In genomic region chr7:66140095-66140494, GRCm38 (mm10) we compare ENCODE assay signal across 13 mouse cellular contexts. TPM values are rescaled to one million over a fixed set of nuclear protein-coding genes. Genes with fewer than 3 reads are reported as not detected.
DNase-seq lines count a peak whose midpoint lies in the region; ATAC-seq and TF ChIP-seq lines count a peak whose summit lies in the region.
"Had no signal": no experiment of that assay in that cellular context is flagged by ENCODE, and none has a peak within 500 bp of the region (broad histone marks: within the 10 kb centered on the region; RNA-seq: fewer than 3 reads in every experiment).

No protein-coding gene starts in this region.

- peaks cover 64% of the 10 kb centered on the region for H3K4me1 ChIP-seq in liver, embryonic 15.5 days (replicated peaks)
- H3K4me1 ChIP-seq in liver, embryonic 12.5 days = peaks cover 87% of the 10 kb centered on the region

- peaks cover 20% of the 10 kb centered on the region; the same call in 1 of the 2 replicates for H3K36me3 ChIP-seq in liver, embryonic 15.5 days (replicated peaks)
- H3K36me3 ChIP-seq in liver, embryonic 12.5 days = peaks cover 56% of the 10 kb centered on the region
- no peaks in the 10 kb centered on the region for H3K36me3 ChIP-seq in macrophage (ENCODE audit: inconsistent target)

- 0 out of 2 replicates have a peak overlapping the region, but pooled peaks have one; percentile 1 for H3K27ac ChIP-seq in gastrocnemius, adult 2 months
- 0 out of 2 replicates have a peak overlapping the region, but pooled peaks have one; percentile 25 for H3K27ac ChIP-seq in liver, embryonic 15.5 days (replicated peaks)
- H3K27ac ChIP-seq in liver, embryonic 12.5 days = no peak overlapping the region
- peak overlapping the region; percentile 55 for H3K27ac ChIP-seq in macrophage
- no peak overlapping the region for H3K27ac ChIP-seq in left cerebral cortex, adult 2 months

- no peaks in the 10 kb centered on the region for H3K9me3 ChIP-seq in liver, embryonic 15.5 days (replicated peaks)
- H3K9me3 ChIP-seq in liver, embryonic 12.5 days (replicated peaks) = no peaks in the 10 kb centered on the region

- WGBS in liver, embryonic 15.5 days (ENCODE audit: insufficient replicate concordance) = 47% methylated on average over 3 of the region's 3 CpGs
- 67% methylated on average over 3 of the region's 3 CpGs for WGBS in liver, embryonic 12.5 days (ENCODE audit: insufficient replicate concordance)
- WGBS in macrophage (ENCODE audit: missing documents) = 13% methylated on average over 3 of the region's 3 CpGs

- no peaks in the 10 kb centered on the region for H3K27me3 ChIP-seq in liver, embryonic 15.5 days
- H3K27me3 ChIP-seq in liver, embryonic 12.5 days (replicated peaks) = no peaks in the 10 kb centered on the region

- TF ChIP-seq CTCF in gastrocnemius, adult 2 months (IDR thresholded peaks at IDR 0.05) = no peak
- no peak for TF ChIP-seq CTCF in left cerebral cortex, adult 2 months (IDR thresholded peaks at IDR 0.05)

- no peak overlapping the region for H3K9ac ChIP-seq in liver, embryonic 15.5 days
- no peak overlapping the region for H3K9ac ChIP-seq in liver, embryonic 12.5 days

- no peak overlapping the region for H3K4me3 ChIP-seq in gastrocnemius, adult 2 months
- no peak overlapping the region for H3K4me3 ChIP-seq in liver, embryonic 15.5 days (replicated peaks)
- H3K4me3 ChIP-seq in liver, embryonic 12.5 days = no peak overlapping the region
- no peak overlapping the region for H3K4me3 ChIP-seq in macrophage (ENCODE audit: inconsistent target)
- H3K4me3 ChIP-seq in left cerebral cortex, adult 2 months = no peak overlapping the region
- H3K4me3 ChIP-seq: erythroblast, embryonic 14.5 days had no signal

- no peak for DNase-seq in gastrocnemius, adult 2 months
- no peak for DNase-seq in gastrocnemius, adult 18-20 months (ENCODE audit: low spot score)
- DNase-seq in B cell, adult 2 months = peak; percentile 45 to 56
- DNase-seq in left cerebral cortex, adult 2 months (ENCODE audit: extremely low spot score in 1 of 2, low spot score in 2 of 2) = no peak
- no peak for DNase-seq in kidney, postnatal 36 days
- DNase-seq: cerebellum, adult 9-10 months; kidney, postnatal 10 days; right cerebral cortex, postnatal 14 days; thymus, postnatal 36 days had no signal

- H3K79me2 ChIP-seq in macrophage (ENCODE audit: inconsistent target) = peaks cover 74% of the 10 kb centered on the region

- H3K4me2 ChIP-seq in liver, embryonic 15.5 days = no peak overlapping the region
- no peak overlapping the region for H3K4me2 ChIP-seq in liver, embryonic 12.5 days

- ATAC-seq in liver, embryonic 15.5 days (ENCODE audit: insufficient read depth) = no peak
- no peak for ATAC-seq in liver, embryonic 12.5 days

- intact Hi-C loops in gastrocnemius, adult 2 months (cut with DNase I) = no loop called here
- intact Hi-C loops in left cerebral cortex, adult 2 months (cut with DNase I) = no loop called here

RNA-seq across cellular contexts. Expression of gene Chsy1, which starts 30.8 kb away (rescaled TPM):
- total RNA-seq in gastrocnemius, adult 2 months (2021) = 1 to 10 TPM; 4.1 to 4.2 TPM
- total RNA-seq in gastrocnemius, adult 18-20 months (2021) = 1 to 10 TPM; 3.1 to 3.8 TPM
- 6.2 and 6.3 TPM in 2 replicates for polyA plus RNA-seq in liver, embryonic 15.5 days (2015; fragmentation: Nextera tagmentation; extraction: Ambion mirVana)
- 11.3 and 12.0 TPM in 2 replicates for polyA plus RNA-seq in liver, embryonic 12.5 days (2016; fragmentation: Nextera tagmentation; extraction: Ambion mirVana)
- 1 to 10 TPM in 21 of 26 experiments, under 1 TPM in 4, not detected in 1; 0.31 to 8.8 (median 2.2) TPM for total RNA-seq in macrophage (2018; cell fraction: chromatin; rRNA removed)
- total RNA-seq in macrophage (2018; cell fraction: cytosol; rRNA removed) = 1 to 10 TPM; 3.3 to 10.0 (median 6.5) TPM
- total RNA-seq in macrophage (2018; cell fraction: nucleus; rRNA removed) = 10 to 100 TPM in 8 of 26 experiments, 1 to 10 TPM in 18; 2.8 to 16.0 (median 7.8) TPM
- polyA plus RNA-seq in macrophage (2018) = 4.8 to 6.6 TPM (median 5.3 TPM) in 3 replicates
- 10 to 100 TPM; 15.6 to 17.3 TPM for total RNA-seq in left cerebral cortex, adult 2 months (2021)

Comparison
In these comparisons a context has a peak if more than half of its experiments do, and no peak if none do; other contexts are left out.
1. H3K27ac ChIP-seq: peak in gastrocnemius, adult 2 months (single experiment), liver, embryonic 15.5 days (single experiment) and macrophage (single experiment); none in liver, embryonic 12.5 days (single experiment) and left cerebral cortex, adult 2 months (single experiment).
2. DNase-seq: peak in B cell, adult 2 months (2 of 2); none in gastrocnemius, adult 2 months (single experiment), gastrocnemius, adult 18-20 months (single experiment), left cerebral cortex, adult 2 months (0 of 2) and kidney, postnatal 36 days (0 of 2).